Mouse (Mus musculus) c-Kit-positive CD71-positive TER-119-positive erythroid progenitor cells, embryonic 14.5 days (primary cell): ENCODE data around the gene Gm20388.
A peak's percentile ranks its signal among the peaks of the same experiment; 100 is the strongest.
"Not testable (repeated sequence)": the region's sequence is repeated elsewhere in the genome, so short reads cannot be mapped to it uniquely, and the experiment has no call there.

Source experiments
- DNase-seq: peaks from one replicate; pipeline ENCODE4 v3.0.0-alpha.2; 2013; ENCODE audit warnings: low spot score

Gm20388 gene

GRCm38 (mm10) chr8:123416944-123417555 lies 3506.4 kb downstream of the Gm20388 start:
- DNase-seq, result no peak

DNA sequence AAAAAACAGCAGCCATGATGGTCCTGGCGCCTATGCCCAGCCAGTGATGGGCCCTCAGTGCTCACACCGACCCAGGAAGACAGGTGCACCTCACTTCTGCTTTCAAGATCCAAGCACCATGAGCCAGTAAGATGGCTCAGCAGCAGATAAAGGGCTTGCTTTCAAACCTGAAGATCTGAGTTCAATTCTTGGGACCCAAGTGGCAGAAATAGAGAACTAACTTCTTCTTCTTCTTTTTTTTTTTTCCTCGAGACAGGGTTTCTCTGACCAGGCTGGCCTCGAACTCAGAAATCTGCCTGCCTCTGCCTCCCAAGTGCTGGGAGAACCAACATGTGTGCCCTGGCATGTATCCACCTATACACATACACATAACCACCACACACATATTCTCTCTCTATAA lies 3509.1 kb downstream of the Gm20388 start:
- no peak for DNase-seq

- no peak for DNase-seq
Measured at GRCm38 (mm10) chr8:123420525-123421281, 3510.1 kb downstream of the Gm20388 start.

- DNase-seq, result no peak
Measured at GRCm38 (mm10) chr8:123421325-123421724, 3510.7 kb downstream of the Gm20388 start.

- peak; percentile 68 for DNase-seq
Measured at GRCm38 (mm10) chr8:123422056-123422780, 3511.6 kb downstream of the Gm20388 start.

GRCm38 (mm10) chr8:123422781-123423159 lies 3512.1 kb downstream of the Gm20388 start:
- DNase-seq, result no peak

DNA sequence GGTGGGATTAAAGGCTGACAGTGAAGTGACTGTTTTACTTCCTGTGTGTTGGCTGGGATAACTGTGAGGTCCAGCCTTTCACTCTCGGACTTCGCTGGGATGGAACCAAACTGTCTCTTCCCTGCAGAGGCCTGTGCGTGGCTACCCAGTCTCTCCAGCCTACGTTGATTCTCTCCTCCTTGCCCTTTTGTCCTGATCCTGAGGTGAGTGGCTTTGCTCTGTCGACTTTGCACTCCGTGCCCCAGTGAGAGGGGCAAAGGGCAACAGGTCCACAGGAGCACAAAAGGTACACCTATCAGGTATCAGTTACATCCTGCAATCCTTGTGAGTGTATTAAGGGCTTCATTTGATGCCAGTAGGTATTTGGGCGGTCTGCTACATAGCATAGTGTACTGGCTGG lies 3512.8 kb downstream of the Gm20388 start, which contains the start of gene Def8:
Def8 (plus strand) TSS at position 87 of the 400 bp plus-strand sequence.
- no peak for DNase-seq

GRCm38 (mm10) chr8:123426511-123427509 lies 3516.2 kb downstream of the Gm20388 start:
- no peak for DNase-seq

DNA sequence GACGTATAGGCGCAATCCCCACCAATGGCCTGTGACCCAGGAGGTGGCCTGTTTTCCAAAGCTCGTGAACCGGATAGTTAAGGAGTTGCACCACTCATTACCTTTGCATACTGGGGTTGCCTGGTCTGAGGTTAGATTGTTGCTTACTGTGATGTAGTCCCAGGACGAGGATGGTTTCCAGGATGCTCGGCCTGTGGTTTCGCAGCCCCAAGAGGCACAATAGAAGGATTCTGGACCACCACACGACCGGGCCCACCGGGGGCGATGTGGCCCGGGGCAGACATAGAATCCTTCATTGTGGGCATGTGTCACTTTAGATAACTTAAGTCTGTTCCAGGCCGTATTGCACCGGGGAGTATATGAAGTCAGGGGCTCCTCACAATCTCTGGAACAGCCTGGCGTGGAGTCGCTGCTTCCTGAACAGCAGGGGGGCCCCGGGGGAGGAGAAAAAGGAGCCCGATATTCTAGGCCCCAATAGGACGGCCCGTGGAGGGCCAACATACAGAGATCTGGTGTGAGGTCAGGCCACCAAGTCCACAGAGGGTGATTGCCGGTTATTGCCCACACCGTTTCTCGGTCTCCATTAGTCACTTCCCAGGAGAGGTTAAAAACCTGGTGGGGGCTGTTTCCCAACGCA lies 3517.1 kb downstream of the Gm20388 start:
- no peak for DNase-seq

GRCm38 (mm10) chr8:123428343-123428893 lies 3517.8 kb downstream of the Gm20388 start:
- no peak for DNase-seq

GRCm38 (mm10) chr8:123428939-123429721 lies 3518.5 kb downstream of the Gm20388 start:
- DNase-seq, result no peak

DNA sequence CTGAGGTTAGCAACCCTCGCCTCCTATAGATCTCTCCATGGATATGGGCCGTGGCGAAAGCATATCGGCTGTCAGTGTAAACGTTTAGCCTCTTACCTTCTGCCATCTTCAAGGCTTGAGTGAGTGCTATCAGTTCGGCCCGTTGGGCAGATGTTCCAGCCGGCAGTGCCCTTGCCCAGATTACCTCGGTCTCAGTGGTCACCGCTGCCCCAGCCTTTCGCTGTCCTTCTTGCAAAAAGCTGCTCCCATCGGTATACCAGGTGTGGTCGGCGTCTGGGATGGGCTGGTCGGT lies 3519.0 kb downstream of the Gm20388 start:
- DNase-seq, result not testable (repeated sequence)

GRCm38 (mm10) chr8:123430936-123431335 lies 3520.3 kb downstream of the Gm20388 start:
- not testable (repeated sequence) for DNase-seq

DNA sequence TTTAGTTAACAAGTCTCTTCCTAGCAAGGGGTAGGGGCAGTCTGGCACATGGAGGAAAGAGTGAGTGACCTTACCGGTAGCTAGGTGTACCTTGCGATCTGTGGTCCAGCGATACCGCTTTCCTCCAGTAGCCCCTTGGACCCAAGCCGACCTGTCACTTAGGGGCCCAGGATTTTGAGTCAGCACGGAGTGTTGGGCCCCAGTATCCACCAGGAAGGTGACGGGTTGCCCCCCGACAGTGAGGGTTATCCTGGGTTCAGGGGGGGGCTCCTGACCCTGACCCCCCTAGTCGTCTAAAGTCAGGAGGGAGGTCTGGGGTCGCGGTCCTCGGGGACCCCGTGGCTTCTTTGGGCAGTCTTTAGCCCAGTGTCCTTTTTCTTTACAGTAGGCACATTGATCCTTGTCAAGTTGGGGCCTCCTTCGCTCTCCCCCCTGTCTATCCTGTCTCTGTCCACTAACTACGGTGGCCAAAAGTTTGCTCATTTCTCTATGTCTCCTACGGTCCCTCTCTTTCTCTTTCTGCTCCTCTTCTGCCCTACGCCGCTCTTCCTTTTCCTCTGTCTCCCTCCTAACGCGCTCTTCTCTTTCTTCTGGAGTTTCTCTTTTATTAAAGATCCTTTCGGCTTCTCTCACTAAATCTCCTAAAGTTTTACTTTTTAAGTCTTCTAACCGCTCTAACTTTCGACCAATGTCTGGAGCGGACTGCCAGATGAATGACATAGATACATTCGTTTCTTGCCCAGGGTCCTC lies 3521.2 kb downstream of the Gm20388 start:
- DNase-seq, result no peak

- DNase-seq, result no peak
Measured at GRCm38 (mm10) chr8:123432381-123432780, 3521.7 kb downstream of the Gm20388 start.

DNA sequence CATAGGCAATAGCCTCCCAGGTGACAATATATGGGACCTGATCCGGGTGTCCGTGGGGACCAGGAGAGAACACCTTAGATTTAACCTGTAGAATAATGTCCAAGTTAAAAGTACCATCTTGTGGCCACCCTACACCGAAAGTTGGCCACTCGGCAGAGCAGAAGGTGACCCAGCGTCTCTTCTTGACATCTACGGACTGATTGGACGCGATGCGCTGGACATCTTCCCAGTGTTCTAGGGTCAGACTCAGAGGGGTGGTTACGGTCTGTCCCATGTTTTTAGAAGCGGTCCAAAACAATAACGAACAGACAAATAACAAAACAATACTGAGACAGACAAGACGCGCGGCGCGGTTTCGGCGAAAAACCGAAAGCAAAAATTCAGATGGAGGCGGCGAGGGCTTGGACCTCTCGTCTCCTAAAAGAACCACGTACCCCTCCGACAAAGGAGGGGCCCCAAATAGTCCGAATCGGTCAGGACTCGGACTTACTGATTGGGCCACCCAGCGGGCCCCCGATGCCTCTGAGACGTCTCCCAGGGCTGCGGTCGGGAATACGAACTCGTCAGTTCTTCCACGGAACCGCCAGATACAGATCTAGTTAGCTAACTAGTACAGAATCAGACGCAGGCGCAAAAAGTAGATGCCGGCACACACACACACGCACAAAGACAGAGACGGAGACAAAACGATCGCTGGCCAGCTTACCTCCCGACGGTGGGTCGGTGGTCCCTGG lies 3522.8 kb downstream of the Gm20388 start:
- DNase-seq, result not testable (repeated sequence)

GRCm38 (mm10) chr8:123441788-123442187 lies 3531.1 kb downstream of the Gm20388 start:
- DNase-seq, result no peak

DNA sequence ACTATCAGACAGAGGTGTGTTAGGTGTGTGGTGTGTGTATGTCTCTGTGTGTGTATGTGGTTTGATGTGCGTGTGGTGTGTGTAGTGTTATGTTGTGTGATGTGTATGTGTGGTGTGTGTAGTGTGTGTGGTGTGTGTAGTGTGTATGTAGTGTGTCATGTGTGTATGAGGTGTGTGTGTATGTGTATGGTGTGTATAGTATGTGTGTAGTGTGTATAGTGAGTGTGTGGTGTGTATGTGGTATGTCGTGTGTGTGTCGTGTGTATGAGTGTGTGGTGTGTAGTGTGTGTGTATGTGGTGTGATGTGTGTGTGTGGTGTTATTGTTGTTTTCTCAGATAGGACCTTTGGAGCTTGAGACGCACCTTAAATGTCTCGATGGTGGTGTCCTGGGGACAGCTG lies 3531.7 kb downstream of the Gm20388 start:
- no peak for DNase-seq
